16 mouse cellular contexts compared by ENCODE assay signal in the genomic region with DNA sequence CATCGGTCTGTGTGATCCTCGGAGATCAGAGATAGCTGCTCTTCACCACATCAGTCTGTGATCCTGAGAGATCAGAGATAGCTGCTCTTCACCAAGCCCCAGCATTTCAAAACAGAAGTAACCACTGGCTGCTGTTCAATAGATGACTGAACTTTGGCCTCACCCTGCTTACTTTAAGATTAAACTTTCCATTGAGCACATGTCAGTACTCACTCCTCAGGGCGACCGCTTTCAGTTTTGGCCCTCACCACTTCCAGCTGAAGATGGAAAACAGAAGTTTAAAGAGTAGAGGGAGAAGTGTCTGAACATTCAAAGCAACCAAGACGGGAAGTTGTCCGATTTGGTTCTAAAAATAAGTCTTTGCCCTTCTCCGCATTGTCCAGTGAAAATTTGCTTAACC.
DNase-seq lines count a peak whose midpoint lies in the region; ATAC-seq and TF ChIP-seq lines count a peak whose summit lies in the region.
"Had no signal": no experiment of that assay in that cellular context is flagged by ENCODE, and none has a peak within 500 bp of the region (broad histone marks: within the 10 kb centered on the region; RNA-seq: fewer than 3 reads in every experiment).

No protein-coding gene starts in this region.

- H3K4me1 ChIP-seq in kidney, embryonic 14.5 days (ENCODE audit: control insufficient read depth, insufficient read depth, low read length) = peaks cover 6% of the 10 kb centered on the region; the same call in 1 of the 2 replicates
- peaks cover 25% of the 10 kb centered on the region for H3K4me1 ChIP-seq in bone marrow macrophage, adult 2 months (ENCODE audit: control insufficient read depth, insufficient read depth, low read length)
- no peaks in the 10 kb centered on the region for H3K4me1 ChIP-seq in cortical plate, adult 2 months (ENCODE audit: control insufficient read depth, insufficient read depth, low read length)
- H3K4me1 ChIP-seq: embryonic facial prominence, embryonic 12.5 days; forebrain, embryonic 13.5 days; midbrain, embryonic 13.5 days; neural tube, embryonic 12.5 days had no signal

- no peak for TF ChIP-seq POLR2A in bone marrow macrophage, adult 2 months (IDR thresholded peaks at IDR 0.05; ENCODE audit: borderline replicate concordance, low read depth, low read length)
- no peak for TF ChIP-seq POLR2A in cortical plate, adult 2 months (IDR thresholded peaks at IDR 0.05; ENCODE audit: extremely low read depth, insufficient read depth, low read length)

- peaks cover 6% of the 10 kb centered on the region; the same call in 1 of the 2 replicates for H3K27me3 ChIP-seq in kidney, embryonic 14.5 days (ENCODE audit: control insufficient read depth, insufficient read depth, low read length)
- H3K27me3 ChIP-seq: embryonic facial prominence, embryonic 12.5 days; forebrain, embryonic 13.5 days; midbrain, embryonic 13.5 days; neural tube, embryonic 12.5 days had no signal

- TF ChIP-seq CTCF in bone marrow macrophage, adult 2 months (IDR thresholded peaks at IDR 0.05; ENCODE audit: low read depth, low read length) = no peak
- TF ChIP-seq CTCF in cortical plate, adult 2 months (IDR thresholded peaks at IDR 0.05; ENCODE audit: extremely low read depth, insufficient read depth, low read length) = no peak

- WGBS in kidney, embryonic 14.5 days = 80% methylated on average over 7 of the region's 7 CpGs

- peak; percentile 21 for DNase-seq in kidney, postnatal 10 days
- no peak for DNase-seq in ovary, adult 18-20 months (ENCODE audit: low spot score)
- DNase-seq in adrenal gland, adult 8-10 months = no peak
- DNase-seq: cerebellum, adult 9-11 months; gastrocnemius, postnatal 25 days; retina, postnatal 1 day had no signal

- H3K9me3 ChIP-seq in kidney, embryonic 14.5 days (ENCODE audit: control insufficient read depth, low read length) = 0 out of 2 replicates have a peak, but pooled peaks cover 4% of the 10 kb centered on the region
- H3K9me3 ChIP-seq: embryonic facial prominence, embryonic 12.5 days; forebrain, embryonic 13.5 days; midbrain, embryonic 13.5 days; neural tube, embryonic 12.5 days had no signal

- no peak overlapping the region for H3K4me2 ChIP-seq in kidney, embryonic 14.5 days (replicated peaks; ENCODE audit: low read depth, low read length)
- H3K4me2 ChIP-seq: embryonic facial prominence, embryonic 12.5 days; forebrain, embryonic 13.5 days; midbrain, embryonic 13.5 days; neural tube, embryonic 12.5 days had no signal

- H3K9ac ChIP-seq in kidney, embryonic 14.5 days (ENCODE audit: low read depth, low read length) = no peak overlapping the region
- H3K9ac ChIP-seq: embryonic facial prominence, embryonic 12.5 days; forebrain, embryonic 13.5 days; liver, embryonic 14.5 days; midbrain, embryonic 13.5 days; neural tube, embryonic 12.5 days had no signal

- no peak overlapping the region for H3K4me3 ChIP-seq in kidney, embryonic 14.5 days (ENCODE audit: low read length)
- peak overlapping the region; percentile 14; the same call in 1 of the 2 replicates for H3K4me3 ChIP-seq in bone marrow macrophage, adult 2 months (ENCODE audit: insufficient read depth, low read length)
- H3K4me3 ChIP-seq in cortical plate, adult 2 months (ENCODE audit: insufficient read depth, low read length) = no peak overlapping the region
- H3K4me3 ChIP-seq: embryonic facial prominence, embryonic 12.5 days; forebrain, embryonic 13.5 days; midbrain, embryonic 13.5 days; neural tube, embryonic 12.5 days had no signal

- H3K27ac ChIP-seq in kidney, embryonic 14.5 days (ENCODE audit: low read depth, low read length) = no peak overlapping the region
- H3K27ac ChIP-seq in bone marrow macrophage, adult 2 months (ENCODE audit: insufficient read depth, low read depth, low read length) = peak overlapping the region; percentile 95
- 0 out of 2 replicates have a peak overlapping the region, but pooled peaks have one; percentile 36 for H3K27ac ChIP-seq in cortical plate, adult 2 months (ENCODE audit: insufficient read depth, low read length)
- H3K27ac ChIP-seq: embryonic facial prominence, embryonic 12.5 days; forebrain, embryonic 13.5 days; kidney, postnatal 0 days; liver, embryonic 14.5 days; midbrain, embryonic 13.5 days; neural tube, embryonic 12.5 days had no signal

- H3K36me3 ChIP-seq in kidney, embryonic 14.5 days (ENCODE audit: control insufficient read depth, insufficient read depth, low read length) = no peaks in the 10 kb centered on the region
- H3K36me3 ChIP-seq: embryonic facial prominence, embryonic 12.5 days; midbrain, embryonic 13.5 days; neural tube, embryonic 12.5 days had no signal

- ATAC-seq in kidney, embryonic 14.5 days (ENCODE audit: low FRiP score, low TSS enrichment) = no peak
- ATAC-seq in megakaryocyte, adult 5-6 weeks (ENCODE audit: poor library complexity, severe bottlenecking) = peak; percentile 77
- ATAC-seq: forebrain, embryonic 13.5 days; midbrain, embryonic 13.5 days had no signal
